Mouse (Mus musculus) spleen, postnatal 36 days (tissue): ENCODE measurements around the gene 4930535I16Rik.

ENCODE experiments used
- DNase-seq, 2 experiments: peaks; one replicate each; pipeline ENCODE4 v3.0.0; 2022; ENCODE audit warnings: low spot score in 2 of 2, mixed read lengths in 1 of 2

The 4930535I16Rik gene

DNA sequence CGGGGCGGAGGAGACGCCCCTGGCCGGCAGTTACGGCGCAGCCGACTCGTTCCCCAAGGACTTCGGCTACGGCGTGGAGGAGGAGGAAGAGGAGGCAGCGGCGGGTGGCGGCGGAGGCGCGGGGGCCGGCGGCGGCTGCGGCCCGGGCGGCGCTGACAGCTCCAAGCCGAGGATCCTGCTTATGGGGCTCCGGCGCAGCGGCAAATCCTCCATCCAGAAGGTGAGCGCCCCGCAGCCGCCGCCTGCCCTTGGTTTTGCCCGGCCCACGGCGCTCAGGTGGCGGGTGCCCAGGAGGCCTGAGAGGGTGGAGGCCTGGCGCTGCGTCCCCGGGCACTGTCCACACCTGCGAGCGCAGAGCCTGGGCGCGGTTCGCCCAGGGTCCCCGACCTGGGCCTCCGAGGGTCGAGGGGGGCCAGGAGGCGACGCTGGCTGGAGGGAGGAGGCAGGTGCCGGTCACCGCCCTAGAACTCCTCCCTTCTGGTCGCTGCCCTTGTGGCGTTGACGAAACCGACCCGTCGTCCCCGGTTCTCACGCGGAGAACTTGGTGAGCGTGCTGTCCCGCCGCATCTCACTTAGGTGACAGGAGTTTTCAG is at the start of gene 4930535I16Rik:
Gene 4930535I16Rik (minus strand): TSS at position 475 of the 593 bp plus-strand sequence.
- peak in 1 of 2 experiments; percentile 22 for DNase-seq

DNA sequence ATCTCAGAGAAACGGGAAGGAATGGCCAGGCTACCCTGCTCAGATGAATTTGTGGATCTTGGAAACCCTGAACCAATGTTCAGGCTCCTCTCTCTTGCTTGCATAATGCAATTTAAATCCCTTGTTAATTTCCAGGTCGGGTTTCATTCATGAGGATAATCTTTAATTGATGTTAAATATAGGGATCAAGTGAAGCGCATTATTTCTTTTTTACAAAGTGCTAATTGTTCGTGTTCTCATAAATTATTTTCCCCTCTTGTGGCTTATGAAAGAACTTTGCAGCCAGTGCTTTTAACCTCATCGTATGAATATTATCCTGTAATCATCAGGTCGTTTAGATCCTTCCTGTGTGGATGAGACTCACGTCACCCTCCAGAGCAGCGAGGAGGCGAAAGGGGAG is 44.9 kb upstream of the 4930535I16Rik start:
- no peak for DNase-seq

DNA sequence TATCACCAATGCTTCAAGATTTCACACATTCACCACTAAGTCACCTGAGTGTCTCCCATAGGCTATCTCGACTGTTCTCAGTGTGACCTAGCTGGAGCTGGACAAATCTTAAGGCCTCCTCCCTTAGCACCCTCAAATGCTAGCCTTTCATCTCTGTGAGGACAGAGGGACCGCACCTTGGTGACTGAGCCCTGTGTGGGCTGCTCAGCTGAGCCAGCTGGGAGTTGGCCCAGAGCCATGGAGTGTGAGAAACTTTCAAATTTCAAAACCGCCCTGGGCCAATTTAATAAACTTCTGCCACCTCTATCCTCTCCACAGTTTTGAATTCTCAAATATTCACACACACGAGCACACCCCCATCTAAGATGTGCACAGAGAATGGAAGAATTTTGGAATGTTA is 43.1 kb upstream of the 4930535I16Rik start:
- DNase-seq: no peak

DNA sequence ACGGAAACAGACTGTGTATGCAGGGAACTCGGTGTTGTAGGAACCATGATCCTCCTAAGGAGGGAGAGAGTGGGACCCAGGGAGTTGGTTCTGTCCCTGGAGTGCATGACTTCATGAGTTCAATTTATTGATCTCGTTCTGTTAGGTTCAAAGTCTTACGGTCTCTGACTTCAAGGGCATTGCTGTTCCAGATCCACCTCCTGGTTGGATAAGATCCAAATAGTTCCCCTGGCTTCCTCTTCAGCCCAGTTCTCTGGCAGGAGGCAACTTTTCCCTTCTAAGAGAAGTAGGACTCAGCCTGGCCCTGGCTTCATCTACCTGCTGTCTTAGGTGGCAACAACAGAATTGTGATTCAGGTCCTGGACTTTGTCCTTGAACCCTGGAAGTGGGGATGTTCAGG is 40.1 kb upstream of the 4930535I16Rik start:
- no peak for DNase-seq

DNA sequence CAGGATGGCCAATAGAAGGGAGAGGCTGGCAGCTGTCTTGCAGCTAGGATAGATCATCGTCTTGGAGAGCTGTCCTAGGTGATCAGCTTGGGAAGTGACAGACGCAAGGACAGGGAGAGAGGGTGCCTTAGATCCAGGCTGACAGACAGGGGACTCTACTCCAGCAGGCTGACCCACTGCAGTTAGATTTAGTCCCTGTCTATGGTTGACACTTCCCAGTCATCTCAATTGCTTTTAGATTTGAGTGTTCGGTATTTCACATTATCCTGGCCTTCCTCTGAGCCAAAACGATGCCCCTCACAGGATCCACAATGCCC is 39.6 kb upstream of the 4930535I16Rik start:
- DNase-seq: no peak

DNA sequence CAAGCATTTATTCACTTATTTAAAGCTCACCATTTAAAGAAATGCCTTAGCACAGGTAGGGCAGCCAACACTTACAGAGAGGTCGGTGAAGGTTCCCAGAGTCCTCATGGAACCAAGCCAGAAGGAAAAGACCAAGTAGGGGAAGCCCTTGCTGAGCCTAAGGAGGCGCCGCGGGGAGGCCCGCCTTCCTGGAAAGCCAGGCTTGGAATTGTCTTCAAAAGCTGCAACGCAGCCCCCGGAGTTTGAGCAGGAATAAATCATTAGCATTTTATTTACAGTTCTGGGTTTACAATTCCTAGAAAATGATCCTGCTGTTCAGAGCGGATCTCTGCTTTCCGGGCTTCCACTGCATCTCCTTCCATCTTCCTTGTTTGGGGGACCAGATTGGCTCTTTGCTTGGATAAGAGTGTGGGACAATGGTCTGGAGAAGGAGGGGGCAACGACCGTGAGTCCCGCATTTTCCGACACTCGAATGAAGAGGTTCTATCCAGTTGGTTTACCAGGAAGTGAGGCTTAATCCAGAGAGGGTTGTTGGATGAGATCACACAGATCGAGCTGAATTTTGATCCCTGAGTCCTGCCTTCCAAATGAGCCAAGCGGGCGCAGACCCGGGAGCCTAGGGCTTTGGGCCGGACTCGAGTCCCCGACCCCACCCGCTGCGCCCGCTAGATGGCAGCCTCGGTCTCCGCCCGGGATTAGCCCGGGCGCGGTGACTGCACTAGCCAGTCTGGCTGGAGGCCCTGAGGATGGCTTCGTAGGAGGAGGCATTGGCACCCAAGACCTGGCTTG is 39.1 kb upstream of the 4930535I16Rik start:
- peak; percentile 6 to 19 for DNase-seq

DNA sequence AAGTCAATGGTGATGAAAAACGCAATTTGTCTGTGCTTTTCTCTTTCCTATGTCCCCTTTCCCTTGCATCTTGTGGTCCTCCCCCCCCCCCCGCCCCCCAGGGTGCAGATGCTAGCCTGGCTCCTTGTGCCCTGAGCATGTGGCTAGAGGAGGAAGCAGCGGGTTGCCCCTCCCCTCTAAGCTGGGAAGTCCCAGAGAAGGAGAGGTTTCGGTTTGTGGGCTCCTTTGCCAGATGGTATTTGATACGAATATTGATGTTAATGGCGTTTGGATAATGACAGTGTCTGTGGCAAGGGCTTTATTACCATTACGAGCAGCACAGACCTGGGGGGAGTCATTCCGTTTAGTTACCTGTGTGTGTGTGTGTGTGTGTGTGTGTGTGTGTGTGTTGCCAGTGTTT is 34.2 kb upstream of the 4930535I16Rik start:
- peak; percentile 21 to 31 for DNase-seq

DNA sequence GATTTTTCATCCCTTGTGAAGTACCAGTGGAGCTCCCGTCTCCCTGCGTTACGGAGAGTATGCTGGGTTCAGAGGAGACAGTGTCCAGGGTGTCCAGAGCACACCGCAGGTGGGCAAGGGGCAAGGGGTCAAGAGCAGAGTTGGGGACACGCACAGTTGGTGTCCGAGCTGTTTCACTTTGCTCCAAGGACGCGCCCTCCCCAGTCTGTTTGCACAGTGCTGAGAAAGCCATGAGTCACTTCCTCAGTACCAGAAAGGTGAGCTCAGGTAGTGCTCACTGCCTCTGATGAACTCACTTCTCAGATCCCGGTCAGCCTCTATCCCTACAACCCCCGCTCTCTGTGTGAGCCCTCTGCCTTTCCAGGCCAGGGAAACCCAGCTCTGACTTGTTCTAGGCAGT is 31.8 kb upstream of the 4930535I16Rik start:
- DNase-seq: no peak

DNA sequence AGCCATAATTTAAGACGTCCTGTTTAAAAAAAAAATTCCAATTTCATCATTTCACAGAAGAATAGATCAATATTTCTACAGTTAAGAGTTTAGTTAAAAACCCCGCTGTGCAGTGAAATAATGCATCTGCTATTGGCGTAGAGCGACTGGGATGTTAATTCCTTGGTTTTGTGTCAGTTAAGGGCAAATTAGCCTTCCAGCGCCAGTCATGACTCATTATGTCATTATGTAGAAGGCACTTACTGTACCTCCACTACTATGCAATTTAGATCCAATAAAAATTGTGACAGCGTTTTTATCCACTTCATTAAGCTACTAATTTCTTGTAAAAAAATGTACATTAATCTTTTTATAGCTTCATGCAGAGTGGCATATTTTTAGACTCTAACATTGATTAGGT is 31.1 kb upstream of the 4930535I16Rik start:
- no peak for DNase-seq

DNA sequence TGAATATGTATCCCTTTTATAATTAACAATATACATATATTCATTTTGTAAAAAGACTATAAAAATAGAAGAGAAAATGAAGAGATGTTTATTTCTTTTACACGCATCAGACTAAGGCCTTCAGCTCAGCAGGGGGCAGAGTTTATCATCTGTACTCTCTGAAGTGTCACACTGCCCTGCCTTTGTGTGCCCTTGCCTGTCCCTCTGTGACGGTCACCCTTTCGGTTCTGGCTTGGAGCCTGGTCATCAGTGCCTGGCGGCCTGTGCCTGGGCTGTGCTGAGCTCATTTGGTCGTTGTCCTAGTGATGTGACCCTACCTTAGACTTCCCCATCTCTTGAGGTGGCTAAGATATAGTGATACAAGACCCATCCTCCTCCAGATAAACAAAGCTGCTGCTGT is 29.3 kb upstream of the 4930535I16Rik start:
- no peak for DNase-seq

DNA sequence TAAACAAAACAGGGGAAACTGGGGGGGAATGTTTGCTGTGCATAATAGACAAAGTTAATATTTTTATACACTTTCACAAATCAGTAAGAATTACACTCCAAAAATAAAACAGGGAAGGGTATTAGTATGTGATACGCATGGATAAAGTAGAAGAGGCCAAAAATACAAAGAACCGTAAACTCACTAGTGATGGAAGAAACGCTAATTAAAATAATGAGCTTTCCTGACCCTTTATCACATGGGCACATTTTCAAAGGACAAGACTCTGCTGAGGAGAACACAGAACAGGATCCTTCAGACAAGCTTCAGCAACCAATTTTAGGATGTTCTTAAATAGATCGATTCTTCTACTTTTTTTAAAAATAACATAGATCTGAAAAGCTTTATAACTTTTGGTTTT is 28.9 kb upstream of the 4930535I16Rik start:
- no peak for DNase-seq

DNA sequence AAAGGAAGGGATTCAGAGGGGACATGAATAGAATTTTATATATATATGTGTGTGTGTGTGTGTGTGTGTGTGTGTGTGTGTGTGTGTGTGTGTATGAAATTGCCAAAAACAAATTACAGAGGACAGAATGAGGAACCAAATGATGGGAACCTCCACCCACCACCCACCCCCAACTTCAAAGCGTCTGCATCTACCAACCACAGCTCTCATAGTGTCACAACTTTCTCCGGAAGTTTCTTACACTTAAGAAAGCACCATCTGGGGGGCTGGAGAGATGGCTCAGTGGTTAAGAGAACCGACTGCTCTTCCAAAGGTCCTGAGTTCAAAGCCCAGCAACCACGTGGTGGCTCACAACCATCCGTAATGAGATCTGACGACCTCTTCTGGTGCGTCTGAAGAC is 23.1 kb upstream of the 4930535I16Rik start:
- peak; percentile 4 to 29 for DNase-seq

DNA sequence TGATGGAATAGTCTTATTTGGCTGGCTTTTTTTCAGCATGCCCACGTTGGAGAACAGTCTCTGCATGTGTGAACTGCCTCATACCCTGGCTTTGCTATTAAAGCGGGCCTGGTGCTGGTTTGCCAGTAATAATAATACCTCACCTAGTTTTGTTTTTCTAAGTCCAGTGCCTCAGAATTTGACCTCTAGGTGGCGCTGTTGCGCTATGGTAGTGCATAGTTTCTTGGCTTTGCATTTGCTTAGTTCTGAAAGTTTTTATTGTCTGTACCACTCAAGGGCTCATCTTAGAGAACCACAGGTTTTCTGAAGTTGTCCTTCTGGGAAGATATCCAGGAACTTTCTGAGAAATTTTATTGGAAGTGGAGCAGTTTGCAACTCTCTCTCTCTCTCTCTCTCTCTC is 22.0 kb upstream of the 4930535I16Rik start:
- peak; percentile 46 to 57 for DNase-seq

DNA sequence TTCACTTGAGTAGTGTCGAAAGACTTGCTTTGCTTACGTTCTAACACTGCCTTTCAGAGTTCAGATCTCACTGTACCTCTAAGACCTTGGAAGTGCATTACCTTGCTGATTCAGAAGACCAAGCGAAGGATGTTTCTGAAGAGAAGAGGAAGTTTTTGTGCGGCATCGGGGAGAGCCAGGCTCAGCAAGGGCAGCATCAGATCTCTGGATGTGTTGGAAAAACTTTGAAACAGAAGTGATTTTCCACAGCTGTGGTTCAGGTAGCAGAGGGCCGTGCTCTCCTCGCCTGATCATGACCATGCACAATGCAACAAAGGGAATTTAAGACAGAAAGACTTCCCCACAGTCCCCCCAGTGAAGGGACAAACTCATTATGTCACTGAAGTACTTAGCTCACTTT is 18.2 kb upstream of the 4930535I16Rik start:
- no peak for DNase-seq

DNA sequence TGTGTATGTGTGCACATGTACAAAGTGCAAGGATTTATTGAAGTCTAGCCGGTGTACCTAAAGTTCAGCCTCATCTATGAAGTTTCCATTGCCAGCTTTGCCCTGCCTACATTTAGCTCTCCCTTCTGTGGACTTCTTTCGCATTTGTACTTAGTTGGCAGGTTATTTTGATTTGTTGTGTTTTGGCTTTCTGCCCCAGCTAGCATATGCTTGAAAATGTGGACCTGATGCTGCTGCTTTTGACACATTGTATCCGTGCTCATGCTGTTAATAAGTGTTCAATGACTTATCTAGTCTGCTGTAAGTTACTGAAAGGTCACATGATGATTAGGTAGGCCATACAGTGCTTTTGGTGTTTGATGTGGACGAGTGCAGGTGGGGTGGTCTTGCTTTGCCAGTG is 16.5 kb upstream of the 4930535I16Rik start:
- no peak for DNase-seq

DNA sequence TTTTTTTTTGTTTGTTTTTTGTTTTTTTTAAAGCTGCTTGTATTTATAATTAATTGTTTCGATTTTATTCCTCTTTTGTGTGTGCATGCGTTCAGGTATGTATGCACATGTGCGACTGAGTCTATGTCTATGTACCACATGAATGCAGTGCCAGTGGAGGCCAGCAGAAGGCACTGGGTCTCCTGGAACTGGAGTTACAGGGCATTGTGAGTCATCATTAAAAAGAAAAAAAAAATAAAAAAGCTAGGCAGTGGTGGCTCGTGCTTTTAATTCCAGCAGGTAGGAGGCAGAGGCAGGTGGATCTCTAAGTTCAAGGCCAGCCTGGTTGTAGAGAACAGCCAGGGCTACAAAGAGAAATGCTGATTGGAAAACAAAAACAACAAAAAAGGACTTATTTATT is 12.2 kb upstream of the 4930535I16Rik start:
- DNase-seq: no peak

DNA sequence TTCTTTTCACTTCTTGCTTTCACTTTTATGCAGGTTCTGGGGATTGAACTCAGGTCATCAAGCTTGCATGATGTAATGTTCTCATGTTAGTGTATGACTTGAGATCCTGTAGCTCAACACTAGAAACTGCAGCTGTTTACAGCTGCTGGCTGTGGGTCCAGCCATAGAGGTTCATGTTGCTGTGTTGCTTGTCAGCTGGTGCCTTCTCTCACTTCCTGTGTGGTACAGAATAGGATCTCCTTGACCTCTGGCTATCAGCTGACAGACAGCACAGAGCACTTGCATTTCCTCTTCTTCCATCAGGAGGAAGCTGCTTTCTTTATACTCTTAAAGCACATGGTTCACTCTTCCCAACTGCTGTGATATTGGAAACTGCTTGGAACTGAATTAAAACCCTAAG is 10.1 kb upstream of the 4930535I16Rik start:
- peak; percentile 47 to 56 for DNase-seq

DNA sequence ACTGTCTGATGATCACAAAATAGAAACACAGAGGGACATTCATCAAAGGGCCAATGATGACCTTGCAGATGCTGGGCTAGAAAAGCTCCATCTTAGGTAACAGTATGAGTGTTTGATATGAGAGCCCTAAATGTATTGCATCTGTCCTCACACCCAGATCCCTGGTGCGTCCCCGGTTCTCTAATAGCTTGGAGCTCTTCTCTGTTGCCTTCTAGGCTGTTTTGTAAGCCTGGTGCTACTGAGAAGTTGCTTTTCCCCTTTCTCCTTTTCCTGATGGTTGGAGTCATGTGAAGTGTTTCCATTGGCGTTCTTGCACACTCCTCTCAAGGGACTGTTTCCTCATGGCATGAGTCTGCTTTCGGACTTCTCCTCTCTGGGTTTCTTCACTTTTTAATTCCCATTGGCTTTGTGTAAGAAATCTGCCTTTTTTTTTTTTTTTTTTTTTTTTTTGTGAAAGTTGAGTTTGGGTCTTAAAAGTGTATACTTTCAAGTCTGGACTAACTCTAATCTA is 3.3 kb upstream of the 4930535I16Rik start:
- DNase-seq: no peak

DNA sequence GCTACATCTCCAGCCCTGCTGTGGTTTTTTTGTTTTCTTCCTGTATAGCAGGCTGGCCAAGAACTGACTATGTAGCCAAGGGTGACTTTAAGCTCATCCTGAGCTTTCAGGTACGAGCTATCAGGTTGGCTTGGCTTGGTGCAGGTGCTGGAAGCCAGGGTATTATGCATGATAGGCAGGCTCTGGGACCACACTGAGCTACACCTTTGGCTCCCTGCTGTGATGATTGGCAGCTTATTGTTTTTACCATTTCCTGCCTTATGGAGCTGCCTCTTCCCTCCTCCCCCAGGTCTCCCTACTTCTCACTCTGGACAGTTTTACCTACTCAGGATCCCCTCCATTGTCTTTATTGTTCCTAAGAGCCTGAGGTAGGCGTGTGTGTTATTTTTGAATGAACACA is 1.0 kb upstream of the 4930535I16Rik start:
- no peak for DNase-seq

DNA sequence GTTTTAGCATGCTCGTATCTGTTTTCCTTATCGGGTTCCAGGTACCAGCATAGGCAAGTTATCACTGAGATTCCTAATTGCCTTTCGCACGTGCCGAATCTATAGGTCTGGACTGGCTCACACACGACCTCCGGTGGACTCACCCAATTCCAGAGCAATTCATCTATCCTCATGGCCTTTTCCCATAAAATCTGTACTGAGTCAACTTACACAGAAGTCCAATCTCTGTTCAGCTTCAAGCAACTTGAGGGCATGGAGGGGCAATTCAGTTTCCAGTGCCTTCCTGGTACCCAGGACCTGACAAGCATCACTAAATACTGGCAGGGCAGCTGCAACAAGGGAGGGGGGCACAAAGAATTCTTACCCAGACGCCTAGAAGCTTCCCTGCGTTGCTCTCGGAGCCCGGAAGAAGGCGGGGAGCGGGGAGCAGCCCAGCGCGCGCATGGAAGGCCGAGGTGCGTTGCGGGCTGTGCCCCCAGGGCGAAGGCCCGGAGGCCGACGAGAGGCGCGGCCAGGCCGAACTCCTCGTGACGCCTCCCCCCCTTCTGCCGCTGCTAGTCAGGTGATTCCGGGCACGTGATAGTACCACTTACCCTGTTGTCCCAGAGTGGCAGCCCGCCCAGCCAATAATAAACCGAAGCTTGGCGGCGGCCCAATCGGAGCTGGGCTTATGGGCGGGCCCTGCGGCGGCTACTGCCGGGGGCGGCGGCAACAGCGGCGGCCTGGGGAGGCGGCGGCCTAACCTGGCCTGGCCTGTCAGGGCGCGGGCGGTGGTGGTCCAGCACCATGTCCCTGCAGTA is 874 bp downstream of the 4930535I16Rik start, which contains the start of gene Rragc:
Gene Rragc (plus strand): TSS at position 699 of the 800 bp plus-strand sequence.
- DNase-seq: peak; percentile 100

DNA sequence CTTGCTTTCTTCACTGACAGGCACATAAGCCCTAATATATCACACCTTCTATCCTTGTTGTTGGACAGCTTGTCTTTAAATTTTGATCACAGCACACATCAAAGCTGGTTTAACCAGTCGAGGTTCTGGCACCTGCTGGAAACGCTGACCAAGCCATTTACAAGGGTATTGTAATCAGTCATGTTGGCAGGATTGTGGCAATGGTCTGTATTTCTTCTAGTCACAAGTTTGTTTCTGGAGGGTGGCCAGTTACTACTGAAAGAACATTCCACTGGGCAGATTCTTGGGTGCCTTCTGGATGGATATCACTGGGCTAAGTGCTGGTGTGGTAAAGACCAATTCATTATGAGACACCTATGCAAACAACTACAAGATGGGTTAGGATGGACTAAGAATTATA is 5.4 kb downstream of the 4930535I16Rik start:
- no peak for DNase-seq

DNA sequence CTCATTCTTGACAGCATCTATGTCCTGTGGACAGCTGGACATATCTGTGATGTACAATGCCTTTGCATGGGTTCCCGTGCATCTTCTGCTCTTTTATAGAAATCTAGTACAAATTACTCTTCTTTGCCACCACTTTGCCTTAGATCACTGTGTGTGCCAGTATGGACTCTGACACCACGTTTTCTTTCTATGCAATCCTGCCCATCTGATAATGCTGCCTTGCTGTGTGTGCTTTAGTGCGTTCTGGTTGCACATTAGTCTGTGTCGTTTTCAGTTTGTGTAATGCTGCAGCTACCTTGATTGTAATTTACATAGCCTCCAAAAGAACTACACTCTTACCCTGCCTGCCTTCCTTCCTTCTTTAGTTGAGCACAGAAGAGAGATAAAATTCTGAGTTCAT is 6.3 kb downstream of the 4930535I16Rik start:
- DNase-seq: no peak
